Mouse (Mus musculus): Measurements from ENCODE around the gene C1galt1. TPM values are rescaled to one million over a fixed set of nuclear protein-coding genes. Genes with fewer than 3 reads are reported as not detected.

The C1galt1 gene
- polyA plus RNA-seq, 1 experiment from 2014 or later, result 10.0 TPM

GRCm38 (mm10) chr6:7843726-7844411 lies 773 bp upstream of the C1galt1 start:
- H3K9ac ChIP-seq (replicated peaks; ENCODE audit: low read depth, low read length), result no peak overlapping the region
- no peaks in the 10 kb centered on the region for H3K36me3 ChIP-seq (ENCODE audit: control insufficient read depth, insufficient read depth, low read length)
- H3K4me2 ChIP-seq (replicated peaks; ENCODE audit: low read depth, low read length), result peak overlapping the region; percentile 23; the same call in 1 of the 2 replicates
- 60% methylated on average over 10 of the region's 10 CpGs for WGBS
- H3K4me3 ChIP-seq (ENCODE audit: low read depth, low read length), result peak overlapping the region; percentile 63
- no peaks in the 10 kb centered on the region for H3K27me3 ChIP-seq (ENCODE audit: control insufficient read depth, insufficient read depth, low read length)
- no peak overlapping the region; the same call in 1 of the 2 replicates for H3K27ac ChIP-seq (ENCODE audit: low read length)
- H3K4me1 ChIP-seq (ENCODE audit: control insufficient read depth, insufficient read depth, low read length), result peaks cover 14% of the 10 kb centered on the region; the same call in 1 of the 2 replicates
- no peaks in the 10 kb centered on the region for H3K9me3 ChIP-seq (ENCODE audit: control insufficient read depth, low read depth, low read length)
- ATAC-seq (ENCODE audit: insufficient number of reproducible peaks, insufficient read depth, low FRiP score, low read depth), result no peak

- ATAC-seq (ENCODE audit: insufficient number of reproducible peaks, insufficient read depth, low FRiP score, low read depth), result peak; percentile 98
- Histone ChIP-seq H3K4me2 (replicated peaks; ENCODE audit: low read depth, low read length) (peak overlapping the region; percentile 23), H3K36me3 (ENCODE audit: control insufficient read depth, insufficient read depth, low read length) (no peaks in the 10 kb centered on the region), H3K27me3 (ENCODE audit: control insufficient read depth, insufficient read depth, low read length) (no peaks in the 10 kb centered on the region), H3K9ac (replicated peaks; ENCODE audit: low read depth, low read length) (peak overlapping the region; percentile 81), H3K4me1 (ENCODE audit: control insufficient read depth, insufficient read depth, low read length) (peaks cover 14% of the 10 kb centered on the region; the same call in 1 of the 2 replicates), H3K4me3 (ENCODE audit: low read depth, low read length) (peak overlapping the region; percentile 63), H3K9me3 (ENCODE audit: control insufficient read depth, low read depth, low read length) (no peaks in the 10 kb centered on the region), H3K27ac (ENCODE audit: low read length) (peak overlapping the region; percentile 91)
- under 1% methylated on average over 24 of the region's 33 CpGs for WGBS
Measured at GRCm38 (mm10) chr6:7844412-7844801, 235 bp upstream of the C1galt1 start.

- no peak for ATAC-seq (ENCODE audit: insufficient number of reproducible peaks, insufficient read depth, low FRiP score, low read depth)
- no peaks in the 10 kb centered on the region for H3K27me3 ChIP-seq (ENCODE audit: control insufficient read depth, insufficient read depth, low read length)
- H3K9ac ChIP-seq (replicated peaks; ENCODE audit: low read depth, low read length), result peak overlapping the region; percentile 81
- H3K27ac ChIP-seq (ENCODE audit: low read length), result no peak overlapping the region
- peaks cover 17% of the 10 kb centered on the region; the same call in 1 of the 2 replicates for H3K4me1 ChIP-seq (ENCODE audit: control insufficient read depth, insufficient read depth, low read length)
- peak overlapping the region; percentile 55 for H3K4me2 ChIP-seq (replicated peaks; ENCODE audit: low read depth, low read length)
- H3K9me3 ChIP-seq (ENCODE audit: control insufficient read depth, low read depth, low read length), result no peaks in the 10 kb centered on the region
- no peaks in the 10 kb centered on the region for H3K36me3 ChIP-seq (ENCODE audit: control insufficient read depth, insufficient read depth, low read length)
- WGBS, result 11% methylated on average over 6 of the region's 6 CpGs
- peak overlapping the region; percentile 63 for H3K4me3 ChIP-seq (ENCODE audit: low read depth, low read length)
Measured at GRCm38 (mm10) chr6:7845680-7846017, 1.0 kb downstream of the C1galt1 start.

GRCm38 (mm10) chr6:7846726-7847439 lies 2.2 kb downstream of the C1galt1 start:
- Histone ChIP-seq H3K4me3 (ENCODE audit: low read depth, low read length) (peak overlapping the region; percentile 2; the same call in 1 of the 2 replicates), H3K9ac (replicated peaks; ENCODE audit: low read depth, low read length) (no peak overlapping the region), H3K36me3 (ENCODE audit: control insufficient read depth, insufficient read depth, low read length) (no peaks in the 10 kb centered on the region), H3K9me3 (ENCODE audit: control insufficient read depth, low read depth, low read length) (no peaks in the 10 kb centered on the region), H3K27me3 (ENCODE audit: control insufficient read depth, insufficient read depth, low read length) (no peaks in the 10 kb centered on the region), H3K4me2 (replicated peaks; ENCODE audit: low read depth, low read length) (peak overlapping the region; percentile 15), H3K27ac (ENCODE audit: low read length) (no peak overlapping the region), H3K4me1 (ENCODE audit: control insufficient read depth, insufficient read depth, low read length) (peaks cover 17% of the 10 kb centered on the region; the same call in 1 of the 2 replicates)
- WGBS, result 69% methylated on average over 8 of the region's 8 CpGs
- ATAC-seq (ENCODE audit: insufficient number of reproducible peaks, insufficient read depth, low FRiP score, low read depth), result no peak

DNA sequence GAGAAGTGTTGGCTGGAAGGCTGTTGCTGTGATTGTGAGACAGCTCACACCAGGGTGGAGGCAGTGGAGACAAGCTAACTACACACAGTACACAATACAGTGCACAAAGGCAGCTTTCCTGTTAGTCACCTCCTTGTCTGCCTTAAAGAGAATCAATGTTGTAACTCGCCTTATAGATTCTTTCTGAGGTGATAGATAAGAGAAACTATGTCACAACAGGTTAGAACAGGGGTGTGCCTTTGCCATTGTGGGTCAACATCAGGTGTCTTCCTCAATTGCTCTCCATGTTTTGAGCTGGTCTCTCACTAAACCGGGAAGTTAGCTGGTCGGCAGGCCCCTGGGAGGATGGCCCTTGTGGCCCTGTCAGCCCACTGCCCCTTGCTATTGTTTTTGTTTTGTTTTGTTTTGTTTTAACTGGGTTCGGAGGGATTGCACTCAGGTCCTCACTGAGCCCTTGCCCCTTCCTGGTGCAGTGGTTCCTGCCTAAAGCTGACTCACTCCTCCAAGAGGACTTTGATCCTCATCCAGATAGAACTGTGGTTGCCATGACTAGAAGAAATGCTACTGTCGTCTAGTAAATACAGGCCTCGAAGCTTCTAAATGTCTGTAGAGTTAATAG lies 3.4 kb downstream of the C1galt1 start:
- H3K9me3 ChIP-seq (ENCODE audit: control insufficient read depth, low read depth, low read length), result no peaks in the 10 kb centered on the region
- no peak overlapping the region for H3K27ac ChIP-seq (ENCODE audit: low read length)
- H3K4me2 ChIP-seq (replicated peaks; ENCODE audit: low read depth, low read length), result no peak overlapping the region
- ATAC-seq (ENCODE audit: insufficient number of reproducible peaks, insufficient read depth, low FRiP score, low read depth), result no peak
- 61% methylated on average over 6 of the region's 6 CpGs for WGBS
- H3K4me3 ChIP-seq (ENCODE audit: low read depth, low read length), result no peak overlapping the region
- H3K9ac ChIP-seq (replicated peaks; ENCODE audit: low read depth, low read length), result no peak overlapping the region
- peaks cover 17% of the 10 kb centered on the region; the same call in 1 of the 2 replicates for H3K4me1 ChIP-seq (ENCODE audit: control insufficient read depth, insufficient read depth, low read length)
- H3K36me3 ChIP-seq (ENCODE audit: control insufficient read depth, insufficient read depth, low read length), result no peaks in the 10 kb centered on the region
- H3K27me3 ChIP-seq (ENCODE audit: control insufficient read depth, insufficient read depth, low read length), result no peaks in the 10 kb centered on the region

DNA sequence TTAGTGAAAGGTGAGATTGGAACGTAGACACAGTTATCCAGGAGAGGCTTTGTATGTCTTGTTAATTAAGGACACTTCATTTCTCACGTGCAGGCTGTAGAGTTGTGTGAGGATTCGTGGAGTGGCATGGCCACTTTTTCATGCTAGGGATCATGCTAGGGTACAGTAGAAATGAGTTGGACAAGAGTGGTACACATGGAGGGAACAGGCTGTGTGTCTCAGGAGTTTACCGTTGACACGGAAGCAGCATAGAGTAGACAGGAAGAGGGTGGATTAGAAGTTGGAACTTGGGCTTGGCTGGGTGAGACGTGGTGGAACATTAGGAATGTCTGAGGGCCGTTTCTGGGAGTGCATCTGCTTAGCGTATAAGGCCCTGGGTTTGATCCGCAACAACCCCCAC lies 4.1 kb downstream of the C1galt1 start:
- Histone ChIP-seq H3K27ac (ENCODE audit: low read length) (no peak overlapping the region), H3K4me3 (ENCODE audit: low read depth, low read length) (no peak overlapping the region), H3K4me2 (replicated peaks; ENCODE audit: low read depth, low read length) (no peak overlapping the region), H3K36me3 (ENCODE audit: control insufficient read depth, insufficient read depth, low read length) (no peaks in the 10 kb centered on the region), H3K9ac (replicated peaks; ENCODE audit: low read depth, low read length) (no peak overlapping the region), H3K4me1 (ENCODE audit: control insufficient read depth, insufficient read depth, low read length) (peaks cover 17% of the 10 kb centered on the region; the same call in 1 of the 2 replicates), H3K27me3 (ENCODE audit: control insufficient read depth, insufficient read depth, low read length) (no peaks in the 10 kb centered on the region), H3K9me3 (ENCODE audit: control insufficient read depth, low read depth, low read length) (no peaks in the 10 kb centered on the region)
- ATAC-seq (ENCODE audit: insufficient number of reproducible peaks, insufficient read depth, low FRiP score, low read depth), result no peak
- 79% methylated on average over 9 of the region's 9 CpGs for WGBS

GRCm38 (mm10) chr6:7851036-7851435 lies 6.4 kb downstream of the C1galt1 start:
- H3K9ac ChIP-seq (replicated peaks; ENCODE audit: low read depth, low read length), result no peak overlapping the region
- no peak overlapping the region for H3K4me3 ChIP-seq (ENCODE audit: low read depth, low read length)
- ATAC-seq (ENCODE audit: insufficient number of reproducible peaks, insufficient read depth, low FRiP score, low read depth), result no peak
- no peaks in the 10 kb centered on the region for H3K9me3 ChIP-seq (ENCODE audit: control insufficient read depth, low read depth, low read length)
- WGBS, result 83% methylated on average over 2 of the region's 2 CpGs
- no peaks in the 10 kb centered on the region for H3K36me3 ChIP-seq (ENCODE audit: control insufficient read depth, insufficient read depth, low read length)
- H3K27me3 ChIP-seq (ENCODE audit: control insufficient read depth, insufficient read depth, low read length), result no peaks in the 10 kb centered on the region
- no peak overlapping the region for H3K27ac ChIP-seq (ENCODE audit: low read length)
- H3K4me1 ChIP-seq (ENCODE audit: control insufficient read depth, insufficient read depth, low read length), result peaks cover 18% of the 10 kb centered on the region; the same call in 1 of the 2 replicates
- no peak overlapping the region for H3K4me2 ChIP-seq (replicated peaks; ENCODE audit: low read depth, low read length)

DNA sequence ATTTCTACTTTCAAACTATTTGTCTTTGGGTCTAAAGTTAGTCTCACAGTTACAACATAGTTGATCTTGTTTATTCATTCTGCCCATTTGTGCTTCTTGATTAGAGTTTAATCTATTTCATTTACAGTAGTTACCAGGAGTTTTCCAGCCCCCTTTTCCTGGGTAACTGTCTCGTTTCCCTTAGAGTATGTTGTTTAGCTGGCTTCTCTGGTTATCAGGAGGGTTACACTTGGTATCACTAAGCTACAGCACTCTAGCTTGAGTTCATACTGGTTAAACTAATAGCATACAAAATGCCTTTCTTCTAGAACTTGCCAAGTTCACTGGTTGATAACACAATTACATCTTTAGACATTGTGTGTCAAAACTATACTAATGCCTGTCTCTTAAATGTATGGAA lies 8.3 kb downstream of the C1galt1 start:
- no peak overlapping the region for H3K27ac ChIP-seq (ENCODE audit: low read length)
- 51% methylated on average over 1 of the region's 1 CpGs for WGBS
- no peaks in the 10 kb centered on the region for H3K9me3 ChIP-seq (ENCODE audit: control insufficient read depth, low read depth, low read length)
- H3K4me2 ChIP-seq (replicated peaks; ENCODE audit: low read depth, low read length), result no peak overlapping the region
- H3K9ac ChIP-seq (replicated peaks; ENCODE audit: low read depth, low read length), result no peak overlapping the region
- no peaks in the 10 kb centered on the region for H3K27me3 ChIP-seq (ENCODE audit: control insufficient read depth, insufficient read depth, low read length)
- no peaks in the 10 kb centered on the region for H3K36me3 ChIP-seq (ENCODE audit: control insufficient read depth, insufficient read depth, low read length)
- H3K4me3 ChIP-seq (ENCODE audit: low read depth, low read length), result no peak overlapping the region
- ATAC-seq (ENCODE audit: insufficient number of reproducible peaks, insufficient read depth, low FRiP score, low read depth), result no peak
- H3K4me1 ChIP-seq (ENCODE audit: control insufficient read depth, insufficient read depth, low read length), result peaks cover 12% of the 10 kb centered on the region; the same call in 1 of the 2 replicates
